Mouse (Mus musculus) heart, adult 2 months (tissue): ENCODE results near the gene Tmem239. TPM values are rescaled to one million over a fixed set of nuclear protein-coding genes. Genes with fewer than 3 reads are reported as not detected.

Experiments used
- DNase-seq, 2 experiments: peaks; one replicate each; pipeline ENCODE4 v3.0.0; 2021
- H3K27ac ChIP-seq: fragments of 200-600 bp; 2 replicates; pipeline ENCODE4 v1.8.1; 2022
- H3K27me3 ChIP-seq: fragments of 200-500 bp; 2 replicates; pipeline ENCODE4 v1.6.1; 2012; ENCODE audit warnings: mild to moderate bottlenecking, low read length, inconsistent platforms, mixed read lengths; ENCODE audit not compliant: control insufficient read depth, insufficient read depth
- H3K36me3 ChIP-seq: fragments of 200-500 bp; 2 replicates; pipeline ENCODE4 v1.6.1; 2012; ENCODE audit warnings: low read length, inconsistent platforms; ENCODE audit not compliant: control insufficient read depth, insufficient read depth
- H3K4me1 ChIP-seq: fragments of 200-500 bp; 2 replicates; pipeline ENCODE4 v1.6.1; 2011; ENCODE audit warnings: low read length; ENCODE audit not compliant: control insufficient read depth, insufficient read depth
- H3K4me3 ChIP-seq: fragments of 200-600 bp; 2 replicates; pipeline ENCODE4 v1.8.1; 2022
- H3K79me2 ChIP-seq: fragments of 200-500 bp; replicated peaks from 2 replicates; pipeline ENCODE4 v1.6.1; 2012; ENCODE audit warnings: mild to moderate bottlenecking, inconsistent platforms, low read length, moderate library complexity, mixed read lengths; ENCODE audit not compliant: control insufficient read depth, insufficient read depth
- H3K9ac ChIP-seq: fragments of 200-500 bp; 2 replicates; pipeline ENCODE4 v1.6.1; 2012; ENCODE audit warnings: low read depth, mild to moderate bottlenecking, control low read depth, inconsistent platforms, low read length, mixed read lengths
- CTCF ChIP-seq: fragments of 200-600 bp; IDR thresholded peaks from 2 replicates; pipeline ENCODE4 v1.8.1; 2022; ENCODE audit warnings: antibody characterized with exemption, mild to moderate bottlenecking, moderate library complexity
- EP300 ChIP-seq: fragments of 200-500 bp; IDR thresholded peaks from 2 replicates; pipeline ENCODE4 v1.6.1; 2011; ENCODE audit warnings: low read depth, low read length, control low read depth; ENCODE audit not compliant: insufficient read depth
- POLR2A ChIP-seq: fragments of 200-500 bp; IDR thresholded peaks from 2 replicates; pipeline ENCODE4 v1.6.1; 2011; ENCODE audit warnings: mild to moderate bottlenecking, low read depth, low read length, control low read depth; ENCODE audit not compliant: insufficient read depth
- WGBS: fragments of 180-500 bp; shearing (Covaris S2); methylation state at CpG from one replicate; pipeline ENCODE4 v1.1.7; 2018; 5-methylcytosine and 5-hydroxymethylcytosine counted together
- intact Hi-C: fragments of 180-260 bp; cut with DNase I; formaldehyde crosslinking; loops from one replicate; pipeline ENCODE4 v1.15.1; 2025
- polyA plus RNA-seq: library from polyadenylated mRNA; depleted of rRNA; stranded (reverse); fragments of >200 nt; gene quantifications from 2 replicates; pipeline ENCODE4 v1.2.3, GENCODE M21; 2012
- total RNA-seq, 2 experiments: library from RNA; stranded (reverse); gene quantifications; 2 replicates each; pipeline ENCODE4 v1.2.3; 2021

Tmem239 gene
- total and polyA plus RNA-seq, 3 experiments = not detected

- Histone ChIP-seq H3K79me2 (no peaks in the 10 kb centered on the region), H3K36me3 (no peaks in the 10 kb centered on the region), H3K27ac (no peak overlapping the region), H3K9ac (no peak overlapping the region), H3K4me3 (no peak overlapping the region), H3K27me3 (no peaks in the 10 kb centered on the region), H3K4me1 (no peaks in the 10 kb centered on the region)
- intact Hi-C loops = loop anchor here (10.0 kb wide), 1 partner anchor 78 kb away; no protein-coding TSS in a partner anchor
- DNase-seq = no peak
- WGBS = 70% methylated on average over 3 of the region's 3 CpGs
- TF ChIP-seq POLR2A (no peak), EP300 (no peak), CTCF (no peak)
Measured at GRCm38 (mm10) chr2:130392836-130393235, 13.4 kb upstream of the Tmem239 start.

GRCm38 (mm10) chr2:130395696-130396095 lies 10.6 kb upstream of the Tmem239 start:
- H3K36me3 ChIP-seq = no peaks in the 10 kb centered on the region
- 95% methylated on average over 11 of the region's 11 CpGs for WGBS
- H3K27ac ChIP-seq = no peak overlapping the region
- no peak overlapping the region for H3K9ac ChIP-seq
- H3K4me1 ChIP-seq = no peaks in the 10 kb centered on the region
- H3K4me3 ChIP-seq = no peak overlapping the region
- TF ChIP-seq POLR2A = no peak
- TF ChIP-seq CTCF = no peak
- no peak for TF ChIP-seq EP300
- DNase-seq = no peak
- no peaks in the 10 kb centered on the region for H3K79me2 ChIP-seq
- intact Hi-C loops = loop anchor here (10.0 kb wide), 1 partner anchor 81 kb away; no protein-coding TSS in a partner anchor
- H3K27me3 ChIP-seq = no peaks in the 10 kb centered on the region

GRCm38 (mm10) chr2:130397186-130397985 lies 8.9 kb upstream of the Tmem239 start, which contains the start of gene Cpxm1:
Cpxm1 (minus strand) TSS chr2:130397574.
- peak; percentile 32 to 48 for DNase-seq
- WGBS = 3% methylated on average over 45 of the region's 53 CpGs
- H3K36me3 ChIP-seq = no peaks in the 10 kb centered on the region
- no peak within 1 kb of the TSS; the same call in 1 of the 2 replicates for H3K27ac ChIP-seq
- intact Hi-C loops = loop anchor here (10.0 kb wide), 1 partner anchor 83 kb away; no protein-coding TSS in a partner anchor
- peak within 1 kb of the TSS; percentile 40 for H3K4me3 ChIP-seq
- TF ChIP-seq EP300 (no peak), POLR2A (no peak), CTCF (no peak)
- H3K9ac ChIP-seq = peak within 1 kb of the TSS; percentile 22
- H3K27me3 ChIP-seq = no peaks in the 10 kb centered on the region
- no peaks in the 10 kb centered on the region for H3K4me1 ChIP-seq
- no peaks in the 10 kb centered on the region for H3K79me2 ChIP-seq

GRCm38 (mm10) chr2:130398091-130398490 lies 8.2 kb upstream of the Tmem239 start:
- peak; percentile 50 to 60 for DNase-seq
- Histone ChIP-seq H3K9ac (no peak overlapping the region; the same call in 1 of the 2 replicates), H3K4me3 (peak overlapping the region; percentile 40), H3K4me1 (no peaks in the 10 kb centered on the region), H3K79me2 (no peaks in the 10 kb centered on the region), H3K36me3 (no peaks in the 10 kb centered on the region), H3K27ac (no peak overlapping the region), H3K27me3 (no peaks in the 10 kb centered on the region)
- WGBS = 15% methylated on average over 13 of the region's 14 CpGs
- intact Hi-C loops = loop anchor here (10.0 kb wide), 1 partner anchor 83 kb away; no protein-coding TSS in a partner anchor
- TF ChIP-seq CTCF (no peak), POLR2A (no peak), EP300 (no peak)

GRCm38 (mm10) chr2:130400046-130400445 lies 6.2 kb upstream of the Tmem239 start:
- Histone ChIP-seq H3K27me3 (no peaks in the 10 kb centered on the region), H3K4me3 (no peak overlapping the region), H3K4me1 (no peaks in the 10 kb centered on the region), H3K27ac (no peak overlapping the region), H3K9ac (no peak overlapping the region), H3K36me3 (no peaks in the 10 kb centered on the region), H3K79me2 (no peaks in the 10 kb centered on the region)
- no peak for DNase-seq
- intact Hi-C loops = no loop called here
- 96% methylated on average over 1 of the region's 1 CpGs for WGBS
- TF ChIP-seq POLR2A = no peak
- TF ChIP-seq EP300 = no peak
- TF ChIP-seq CTCF = no peak

- WGBS = 68% methylated on average over 4 of the region's 4 CpGs
- no peak for DNase-seq
Measured at GRCm38 (mm10) chr2:130401891-130402290, 4.4 kb upstream of the Tmem239 start.

More at GRCm38 (mm10) chr2:130401891-130402290, 4.4 kb upstream of the Tmem239 start:
- no peak overlapping the region for H3K27ac ChIP-seq
- no peaks in the 10 kb centered on the region for H3K79me2 ChIP-seq
- H3K36me3 ChIP-seq = no peaks in the 10 kb centered on the region
- H3K4me3 ChIP-seq = no peak overlapping the region
- no peaks in the 10 kb centered on the region for H3K27me3 ChIP-seq
- no peak overlapping the region for H3K9ac ChIP-seq
- intact Hi-C loops = no loop called here
- no peak for TF ChIP-seq CTCF
- H3K4me1 ChIP-seq = no peaks in the 10 kb centered on the region
